Mouse (Mus musculus) lung, embryonic 14.5 days (tissue): ENCODE measurements around the gene Mipep. TPM values are rescaled to one million over a fixed set of nuclear protein-coding genes. Genes with fewer than 3 reads are reported as not detected.

ENCODE experiments used
- ATAC-seq: fragments of 200-750 bp; cut with Nextera tagmentation; 2 replicates; pipeline ENCODE4 v1.8.0; 2017; ENCODE audit warnings: mild to moderate bottlenecking, moderate TSS enrichment, moderate library complexity; ENCODE audit not compliant: insufficient read depth
- DNase-seq: peaks from one replicate; pipeline ENCODE4 v3.0.0-alpha.2; 2015
- H3K27ac ChIP-seq: fragments of 300-500 bp; sonication (generic); 2 replicates; pipeline ENCODE4 v1.5.1; 2014; ENCODE audit warnings: low read depth, mild to moderate bottlenecking, moderate library complexity
- H3K27me3 ChIP-seq: fragments of 300-500 bp; sonication (generic); 2 replicates; pipeline ENCODE4 v1.6.1; 2014; ENCODE audit warnings: low read length, control low read depth; ENCODE audit not compliant: insufficient read depth
- H3K36me3 ChIP-seq: fragments of 300-500 bp; sonication (generic); 2 replicates; pipeline ENCODE4 v1.6.1; 2014; ENCODE audit warnings: control low read depth; ENCODE audit not compliant: insufficient read depth
- H3K4me1 ChIP-seq: fragments of 300-500 bp; sonication (generic); 2 replicates; pipeline ENCODE4 v1.6.1; 2014; ENCODE audit warnings: antibody characterized with exemption, control low read depth; ENCODE audit not compliant: insufficient read depth
- H3K4me2 ChIP-seq: fragments of 300-500 bp; sonication (generic); 2 replicates; pipeline ENCODE4 v1.6.1; 2014; ENCODE audit warnings: mild to moderate bottlenecking
- H3K4me3 ChIP-seq: fragments of 300-500 bp; sonication (generic); 2 replicates; pipeline ENCODE4 v1.5.1; 2014; ENCODE audit warnings: low read depth, low read length
- H3K9ac ChIP-seq: fragments of 300-500 bp; sonication (generic); 2 replicates; pipeline ENCODE4 v1.6.1; 2014
- H3K9me3 ChIP-seq: fragments of 300-500 bp; sonication (generic); 2 replicates; pipeline ENCODE4 v1.6.1; 2016; ENCODE audit warnings: low read depth, low read length, control low read depth
- CTCF ChIP-seq: IDR thresholded peaks from 2 replicates; pipeline ENCODE4 v1.5.1; 2016; ENCODE audit warnings: antibody characterized with exemption, low read depth
- WGBS: fragments of 180-500 bp; shearing (Covaris S2); extraction: QIAGEN DNeasy Blood & Tissue Kit; methylation state at CpG from one replicate; pipeline ENCODE4 v1.1.7; 2014; 5-methylcytosine and 5-hydroxymethylcytosine counted together
- polyA plus RNA-seq: library from polyadenylated mRNA; unstranded; fragments of >200 nt; fragmentation: Nextera tagmentation; extraction: Ambion mirVana; gene quantifications from 2 replicates; pipeline ENCODE4 v1.2.1, GENCODE M21; 2014

The Mipep gene
- polyA plus RNA-seq, 1 experiment from 2014 or later, result 26.5 TPM

- TF ChIP-seq CTCF, result no peak
- no peak for DNase-seq
These were observed 72.5 kb downstream of the Mipep start for GRCm38 (mm10) chr14:60856913-60857300.

DNA sequence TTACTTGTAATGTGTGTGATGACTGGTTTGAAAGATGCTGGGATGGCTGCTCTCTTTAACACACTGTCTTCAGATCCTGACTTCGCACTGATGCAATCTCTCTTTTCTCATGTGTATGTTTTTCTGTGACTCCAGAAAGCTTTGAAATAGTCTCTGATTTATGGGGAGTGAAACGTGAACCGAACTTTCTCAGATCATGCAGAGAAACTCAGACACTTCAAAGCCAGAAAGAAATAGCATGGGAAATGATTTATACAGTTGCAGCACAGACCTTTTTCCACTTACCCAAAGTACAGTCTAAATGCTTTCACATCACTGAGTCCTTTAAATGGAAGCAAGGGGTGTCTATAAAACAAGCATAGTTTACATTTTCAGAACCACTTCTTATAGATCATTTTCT, 79.0 kb downstream of the Mipep start:
- no peaks in the 10 kb centered on the region for H3K4me1 ChIP-seq
- DNase-seq, result peak; percentile 73
- H3K9ac ChIP-seq, result no peak overlapping the region
- 26% methylated on average over 3 of the region's 3 CpGs for WGBS
- ATAC-seq, result peak; percentile 63; the same call in 1 of the 2 replicates
- no peaks in the 10 kb centered on the region for H3K27me3 ChIP-seq
- H3K27ac ChIP-seq, result peak overlapping the region; percentile 39; the same call in 1 of the 2 replicates
- no peaks in the 10 kb centered on the region; the same call in 1 of the 2 replicates for H3K36me3 ChIP-seq
- H3K9me3 ChIP-seq, result no peaks in the 10 kb centered on the region
- H3K4me2 ChIP-seq, result no peak overlapping the region
- no peak overlapping the region for H3K4me3 ChIP-seq
- TF ChIP-seq CTCF, result no peak

More at GRCm38 (mm10) chr14:60856913-60857300, 72.5 kb downstream of the Mipep start:
- WGBS, result 23% methylated on average over 7 of the region's 7 CpGs
- H3K27ac ChIP-seq, result peak overlapping the region; percentile 86
- H3K4me2 ChIP-seq, result no peak overlapping the region
- H3K9ac ChIP-seq, result 0 out of 2 replicates have a peak overlapping the region, but pooled peaks have one; percentile 24
- H3K4me1 ChIP-seq, result peaks cover 11% of the 10 kb centered on the region; the same call in 1 of the 2 replicates
- no peaks in the 10 kb centered on the region for H3K9me3 ChIP-seq
- no peak overlapping the region for H3K4me3 ChIP-seq
- no peaks in the 10 kb centered on the region for H3K27me3 ChIP-seq
- ATAC-seq, result peak; percentile 88; the same call in 1 of the 2 replicates
- no peaks in the 10 kb centered on the region; the same call in none of the 2 replicates for H3K36me3 ChIP-seq

DNA sequence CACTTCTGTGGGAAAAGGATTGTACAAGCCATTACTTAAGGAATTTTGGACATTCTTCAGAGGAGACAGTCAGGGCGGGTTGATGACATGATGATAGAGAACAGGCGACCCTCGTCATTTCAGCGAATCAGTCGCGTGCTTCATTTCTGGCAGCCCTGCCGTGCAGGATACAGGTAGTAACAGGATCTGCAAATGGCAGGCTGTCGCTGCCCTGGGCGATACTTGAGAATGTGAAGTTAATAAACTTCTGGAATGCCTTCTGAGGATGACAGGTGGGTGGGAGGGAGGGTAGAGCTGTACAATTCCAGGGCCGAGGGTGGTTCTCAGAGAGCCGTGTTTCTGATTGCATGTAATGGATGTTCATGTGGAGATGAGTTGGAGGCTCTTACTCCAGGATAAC, 82.0 kb downstream of the Mipep start:
- Histone ChIP-seq H3K4me2 (no peak overlapping the region), H3K27me3 (no peaks in the 10 kb centered on the region), H3K9ac (no peak overlapping the region), H3K9me3 (no peaks in the 10 kb centered on the region), H3K4me3 (no peak overlapping the region), H3K27ac (no peak overlapping the region), H3K4me1 (no peaks in the 10 kb centered on the region), H3K36me3 (no peaks in the 10 kb centered on the region; the same call in 1 of the 2 replicates)
- 32% methylated on average over 11 of the region's 11 CpGs for WGBS
- no peak for DNase-seq
- no peak for ATAC-seq
- no peak for TF ChIP-seq CTCF

DNA sequence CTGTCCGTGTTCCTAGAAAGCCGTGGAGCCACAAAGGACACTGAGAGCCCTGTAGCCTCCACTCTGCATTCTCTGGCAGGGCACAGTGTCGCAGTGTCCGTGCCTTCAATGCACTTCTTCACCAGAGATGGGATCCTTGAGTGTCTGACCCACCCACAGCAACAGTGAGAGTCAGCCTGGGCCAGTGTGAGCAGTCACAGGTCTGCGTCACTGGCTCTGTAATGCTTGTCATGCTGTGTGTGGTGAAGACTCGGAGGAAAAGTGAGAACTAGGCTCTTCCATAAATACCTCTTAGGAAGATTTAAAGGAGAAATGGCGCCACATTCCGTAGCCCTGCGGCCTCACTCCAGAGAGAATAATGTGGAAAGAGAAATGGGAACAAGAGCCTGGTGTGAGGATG, 84.0 kb downstream of the Mipep start:
- H3K36me3 ChIP-seq, result peaks cover 5% of the 10 kb centered on the region; the same call in 1 of the 2 replicates
- WGBS, result 79% methylated on average over 9 of the region's 9 CpGs
- no peak overlapping the region for H3K4me3 ChIP-seq
- ATAC-seq, result no peak
- H3K4me2 ChIP-seq, result no peak overlapping the region
- TF ChIP-seq CTCF, result no peak
- H3K27me3 ChIP-seq, result no peaks in the 10 kb centered on the region
- H3K4me1 ChIP-seq, result no peaks in the 10 kb centered on the region
- no peak for DNase-seq
- H3K9ac ChIP-seq, result no peak overlapping the region
- no peaks in the 10 kb centered on the region for H3K9me3 ChIP-seq
- H3K27ac ChIP-seq, result no peak overlapping the region

DNA sequence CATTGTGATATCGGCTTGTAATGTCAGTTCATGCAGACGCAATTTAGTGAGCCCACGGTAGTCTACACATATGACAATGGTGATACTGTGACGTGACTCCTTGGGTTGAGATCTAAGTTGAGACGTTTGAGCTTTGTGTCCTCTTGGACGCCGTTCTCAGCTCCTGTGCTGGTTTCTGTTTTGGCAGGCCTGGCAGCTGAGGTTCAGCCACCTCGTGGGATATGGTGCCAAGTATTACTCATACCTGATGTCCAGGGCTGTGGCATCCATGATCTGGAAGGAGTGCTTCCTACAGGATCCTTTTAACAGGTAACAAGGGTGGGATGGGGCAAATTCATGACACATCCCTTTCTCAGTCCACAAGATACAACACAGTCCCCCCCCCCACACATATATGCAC, 87.5 kb downstream of the Mipep start:
- no peak for ATAC-seq
- H3K4me2 ChIP-seq, result no peak overlapping the region
- H3K4me3 ChIP-seq, result no peak overlapping the region
- WGBS, result 89% methylated on average over 8 of the region's 8 CpGs
- H3K27me3 ChIP-seq, result no peaks in the 10 kb centered on the region
- no peaks in the 10 kb centered on the region for H3K9me3 ChIP-seq
- no peak overlapping the region for H3K27ac ChIP-seq
- TF ChIP-seq CTCF, result no peak
- H3K9ac ChIP-seq, result no peak overlapping the region
- peaks cover 17% of the 10 kb centered on the region; the same call in 1 of the 2 replicates for H3K36me3 ChIP-seq
- DNase-seq, result no peak
- H3K4me1 ChIP-seq, result no peaks in the 10 kb centered on the region

DNA sequence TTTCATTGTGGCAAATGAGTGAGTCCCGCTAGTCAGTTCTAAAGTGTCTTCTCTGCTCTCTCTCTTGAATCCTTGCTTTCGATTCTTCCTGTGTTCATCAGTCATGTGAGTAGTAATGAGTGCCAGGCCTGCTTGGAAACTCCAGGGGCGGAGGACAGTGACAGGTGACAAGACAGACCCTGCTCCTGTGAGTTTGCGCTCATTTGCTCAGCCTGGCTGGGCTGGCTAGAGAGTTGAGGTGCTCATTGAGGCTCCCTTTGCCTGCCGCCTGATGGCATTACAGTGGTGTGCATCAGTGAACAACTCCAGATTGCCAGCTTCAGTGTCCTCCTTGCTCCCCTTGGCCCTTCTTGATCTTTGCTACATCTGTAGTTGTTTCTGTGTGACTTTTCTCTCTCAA, 97.7 kb downstream of the Mipep start:
- 0 out of 2 replicates have a peak, but pooled peaks cover 3% of the 10 kb centered on the region for H3K9me3 ChIP-seq
- no peak overlapping the region for H3K27ac ChIP-seq
- peaks cover 8% of the 10 kb centered on the region; the same call in 1 of the 2 replicates for H3K36me3 ChIP-seq
- no peak overlapping the region for H3K4me3 ChIP-seq
- no peaks in the 10 kb centered on the region for H3K4me1 ChIP-seq
- WGBS, result 85% methylated on average over 5 of the region's 5 CpGs
- H3K9ac ChIP-seq, result no peak overlapping the region
- ATAC-seq, result no peak
- H3K27me3 ChIP-seq, result no peaks in the 10 kb centered on the region
- no peak for DNase-seq
- no peak for TF ChIP-seq CTCF
- H3K4me2 ChIP-seq, result no peak overlapping the region

DNA sequence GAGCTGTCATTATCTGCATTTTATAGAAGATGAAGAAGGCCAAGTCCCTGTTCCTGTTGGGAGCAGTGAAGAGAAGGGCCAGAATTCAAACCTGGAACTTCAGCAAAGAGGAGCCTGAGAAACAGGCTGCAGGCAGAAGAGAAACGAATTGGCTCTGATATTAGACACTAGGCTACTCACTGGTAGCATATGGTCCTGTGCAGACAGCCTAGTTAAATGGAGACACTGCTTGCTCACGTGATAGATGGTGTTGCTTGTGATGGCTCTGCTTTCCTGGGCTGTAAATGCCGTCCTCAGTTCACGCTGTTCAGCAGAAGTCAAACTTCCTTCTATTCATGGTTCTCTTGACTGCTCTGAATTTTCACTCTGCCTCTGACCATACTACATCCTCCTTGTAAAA, 98.3 kb downstream of the Mipep start:
- Histone ChIP-seq H3K4me3 (no peak overlapping the region), H3K27me3 (no peaks in the 10 kb centered on the region), H3K9me3 (0 out of 2 replicates have a peak, but pooled peaks cover 3% of the 10 kb centered on the region), H3K27ac (no peak overlapping the region), H3K4me2 (no peak overlapping the region), H3K9ac (no peak overlapping the region), H3K36me3 (peaks cover 8% of the 10 kb centered on the region; the same call in 1 of the 2 replicates), H3K4me1 (no peaks in the 10 kb centered on the region)
- 80% methylated on average over 4 of the region's 4 CpGs for whole genome bisulfite sequencing
- DNase-seq, result no peak
- ATAC-seq, result no peak
- no peak for TF ChIP-seq CTCF
